Mouse (Mus musculus): ENCODE data around the gene Dpf2. TPM values are rescaled to one million over a fixed set of nuclear protein-coding genes. Genes with fewer than 3 reads are reported as not detected.

The Dpf2 gene
- total and polyA plus RNA-seq, 2 experiments from 2014 or later = 56.8 to 64.5 TPM

- 93% methylated on average over 15 of the region's 15 CpGs for WGBS
- Histone ChIP-seq H3K27ac (ENCODE audit: low read depth, low read length) (no peak overlapping the region), H3K9me3 (ENCODE audit: low read length) (no peaks in the 10 kb centered on the region), H3K4me3 (ENCODE audit: low read depth, low read length) (no peak overlapping the region), H3K4me1 (ENCODE audit: insufficient read depth) (no peaks in the 10 kb centered on the region), H3K36me3 (ENCODE audit: insufficient read depth) (peaks cover 9% of the 10 kb centered on the region; the same call in 1 of the 2 replicates), H3K9ac (no peak overlapping the region), H3K27me3 (ENCODE audit: insufficient read depth, low read length) (no peaks in the 10 kb centered on the region), H3K4me2 (ENCODE audit: low read depth) (no peak overlapping the region)
- TF ChIP-seq CTCF (IDR thresholded peaks at IDR 0.05; ENCODE audit: low read depth) = no peak
- DNase-seq (no peak), ATAC-seq (no peak)
These were observed 30.6 kb upstream of the Dpf2 start for GRCm38 (mm10) chr19:5943404-5943803.

DNA sequence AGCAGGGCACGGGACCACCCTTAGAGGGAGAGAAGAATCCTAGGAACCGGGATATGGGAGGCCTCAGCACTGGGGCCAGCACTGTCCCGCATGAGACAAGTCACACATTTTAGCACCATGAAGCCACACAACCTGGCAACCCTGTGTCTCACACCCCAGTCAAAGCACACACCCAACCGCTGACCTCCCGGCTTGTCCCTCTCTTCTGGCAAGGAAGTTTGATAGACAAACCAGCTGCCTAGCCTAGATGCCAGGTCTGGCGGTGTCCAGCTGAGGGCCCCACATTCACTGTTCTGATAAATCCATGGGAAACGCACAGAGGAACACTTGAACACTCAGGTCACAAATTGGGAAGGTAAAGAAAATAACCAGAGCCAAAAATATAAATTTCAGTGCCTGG, 29.8 kb upstream of the Dpf2 start:
- no peak overlapping the region for H3K27ac ChIP-seq (ENCODE audit: low read depth, low read length)
- 86% methylated on average over 7 of the region's 7 CpGs for WGBS
- H3K9ac ChIP-seq = no peak overlapping the region
- 0 out of 2 replicates have a peak, but pooled peaks cover 1% of the 10 kb centered on the region for H3K36me3 ChIP-seq (ENCODE audit: insufficient read depth)
- H3K4me3 ChIP-seq (ENCODE audit: low read depth, low read length) = no peak overlapping the region
- no peak overlapping the region for H3K4me2 ChIP-seq (ENCODE audit: low read depth)
- TF ChIP-seq CTCF (IDR thresholded peaks at IDR 0.05; ENCODE audit: low read depth) = no peak
- ATAC-seq = no peak
- no peak for DNase-seq
- H3K4me1 ChIP-seq (ENCODE audit: insufficient read depth) = no peaks in the 10 kb centered on the region
- H3K27me3 ChIP-seq (ENCODE audit: insufficient read depth, low read length) = no peaks in the 10 kb centered on the region
- no peaks in the 10 kb centered on the region for H3K9me3 ChIP-seq (ENCODE audit: low read length)

DNA sequence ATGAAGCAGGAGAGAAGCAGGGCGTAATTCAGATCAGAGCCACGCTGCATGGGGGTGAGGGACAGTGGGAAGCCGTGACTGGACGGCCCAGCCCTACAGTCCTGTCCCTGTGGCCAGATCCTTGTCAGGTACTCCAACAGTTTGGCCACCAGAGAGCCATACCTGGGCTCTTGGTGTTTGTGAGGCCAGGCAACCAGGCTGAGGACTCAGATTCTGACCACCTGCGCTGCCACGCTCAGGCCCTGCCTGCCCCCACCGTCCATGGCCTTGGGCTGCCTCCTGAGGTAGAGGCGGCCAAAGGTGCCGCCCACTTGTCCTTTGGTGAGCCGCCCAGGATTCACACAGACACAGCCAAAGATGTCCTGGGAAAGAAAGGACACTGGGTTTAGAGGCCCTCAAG, 27.8 kb upstream of the Dpf2 start:
- H3K4me3 ChIP-seq (ENCODE audit: low read depth, low read length) = no peak overlapping the region
- ATAC-seq = no peak
- 92% methylated on average over 10 of the region's 10 CpGs for WGBS
- no peak for DNase-seq
- no peaks in the 10 kb centered on the region for H3K27me3 ChIP-seq (ENCODE audit: insufficient read depth, low read length)
- H3K4me2 ChIP-seq (ENCODE audit: low read depth) = no peak overlapping the region
- no peaks in the 10 kb centered on the region for H3K9me3 ChIP-seq (ENCODE audit: low read length)
- TF ChIP-seq CTCF (IDR thresholded peaks at IDR 0.05; ENCODE audit: low read depth) = no peak
- no peak overlapping the region for H3K27ac ChIP-seq (ENCODE audit: low read depth, low read length)
- no peaks in the 10 kb centered on the region for H3K4me1 ChIP-seq (ENCODE audit: insufficient read depth)
- no peaks in the 10 kb centered on the region for H3K36me3 ChIP-seq (ENCODE audit: insufficient read depth)
- H3K9ac ChIP-seq = no peak overlapping the region

DNA sequence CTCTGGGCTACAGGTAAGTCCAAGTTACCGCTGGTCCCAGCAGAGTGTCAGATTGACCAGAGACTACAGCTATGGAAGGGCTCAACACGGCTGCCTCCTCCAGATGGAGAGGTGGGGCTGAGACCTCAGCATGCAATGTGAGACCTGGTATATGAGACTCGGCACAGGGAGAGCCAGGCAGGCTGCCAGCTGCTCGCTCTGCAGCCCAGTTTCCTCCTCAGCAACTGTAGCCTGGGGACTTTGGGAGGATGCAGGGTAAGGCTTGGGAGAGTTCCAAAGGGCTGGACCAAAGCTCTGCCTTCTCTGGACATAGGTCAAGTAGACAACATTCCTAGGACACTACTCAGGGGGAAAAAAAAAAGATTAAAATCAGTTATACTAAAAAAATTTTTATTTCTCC, 27.4 kb upstream of the Dpf2 start:
- H3K4me2 ChIP-seq (ENCODE audit: low read depth) = no peak overlapping the region
- no peaks in the 10 kb centered on the region for H3K9me3 ChIP-seq (ENCODE audit: low read length)
- 0 out of 2 replicates have a peak, but pooled peaks have one; percentile 14 for ATAC-seq
- no peak overlapping the region for H3K27ac ChIP-seq (ENCODE audit: low read depth, low read length)
- WGBS = 50% methylated on average over 4 of the region's 4 CpGs
- H3K4me3 ChIP-seq (ENCODE audit: low read depth, low read length) = no peak overlapping the region
- H3K36me3 ChIP-seq (ENCODE audit: insufficient read depth) = no peaks in the 10 kb centered on the region
- no peaks in the 10 kb centered on the region for H3K27me3 ChIP-seq (ENCODE audit: insufficient read depth, low read length)
- peak; percentile 32 for DNase-seq
- H3K4me1 ChIP-seq (ENCODE audit: insufficient read depth) = no peaks in the 10 kb centered on the region
- H3K9ac ChIP-seq = no peak overlapping the region
- TF ChIP-seq CTCF (IDR thresholded peaks at IDR 0.05; ENCODE audit: low read depth) = no peak

- 52% methylated on average over 5 of the region's 5 CpGs for WGBS
- Histone ChIP-seq H3K27ac (ENCODE audit: low read depth, low read length) (no peak overlapping the region), H3K4me3 (ENCODE audit: low read depth, low read length) (no peak overlapping the region), H3K36me3 (ENCODE audit: insufficient read depth) (no peaks in the 10 kb centered on the region), H3K9ac (no peak overlapping the region), H3K27me3 (ENCODE audit: insufficient read depth, low read length) (no peaks in the 10 kb centered on the region), H3K9me3 (ENCODE audit: low read length) (no peaks in the 10 kb centered on the region), H3K4me1 (ENCODE audit: insufficient read depth) (no peaks in the 10 kb centered on the region), H3K4me2 (ENCODE audit: low read depth) (no peak overlapping the region)
- ATAC-seq (no peak), DNase-seq (no peak)
- no peak for TF ChIP-seq CTCF (IDR thresholded peaks at IDR 0.05; ENCODE audit: low read depth)
These were observed 26.9 kb upstream of the Dpf2 start for GRCm38 (mm10) chr19:5939715-5940114.

DNA sequence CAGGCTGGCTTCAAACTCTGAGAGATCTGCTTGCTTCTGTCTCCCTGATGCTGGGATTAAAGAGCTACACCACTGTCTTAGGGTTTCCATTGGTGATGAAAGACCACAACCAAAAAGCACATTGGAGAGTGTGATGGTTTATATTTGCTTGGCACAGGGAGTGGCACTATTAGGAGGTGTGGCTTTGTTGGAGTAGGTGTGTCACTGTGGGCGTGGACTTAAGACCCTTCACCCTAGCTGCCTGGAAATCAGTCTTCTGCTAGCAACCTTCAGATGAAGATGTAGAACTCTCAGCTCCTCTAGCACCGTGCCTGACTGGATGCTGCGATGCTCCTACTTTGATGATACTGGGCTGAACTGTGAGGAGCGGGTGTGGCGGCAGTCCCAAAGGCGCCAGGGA, 25.7 kb upstream of the Dpf2 start:
- no peak for TF ChIP-seq CTCF (IDR thresholded peaks at IDR 0.05; ENCODE audit: low read depth)
- H3K4me2 ChIP-seq (ENCODE audit: low read depth) = no peak overlapping the region
- no peak for DNase-seq
- no peak overlapping the region for H3K9ac ChIP-seq
- 94% methylated on average over 6 of the region's 6 CpGs for WGBS
- H3K4me3 ChIP-seq (ENCODE audit: low read depth, low read length) = no peak overlapping the region
- H3K27ac ChIP-seq (ENCODE audit: low read depth, low read length) = no peak overlapping the region
- H3K4me1 ChIP-seq (ENCODE audit: insufficient read depth) = no peaks in the 10 kb centered on the region
- no peaks in the 10 kb centered on the region for H3K9me3 ChIP-seq (ENCODE audit: low read length)
- no peak for ATAC-seq
- H3K27me3 ChIP-seq (ENCODE audit: insufficient read depth, low read length) = no peaks in the 10 kb centered on the region
- H3K36me3 ChIP-seq (ENCODE audit: insufficient read depth) = no peaks in the 10 kb centered on the region

- peak; percentile 42; the same call in 1 of the 2 replicates for ATAC-seq
- no peak overlapping the region for H3K27ac ChIP-seq (ENCODE audit: low read depth, low read length)
- 39% methylated on average over 14 of the region's 14 CpGs for WGBS
These were observed 25.1 kb upstream of the Dpf2 start for GRCm38 (mm10) chr19:5937836-5938406.

More at GRCm38 (mm10) chr19:5937836-5938406, 25.1 kb upstream of the Dpf2 start:
- H3K36me3 ChIP-seq (ENCODE audit: insufficient read depth) = no peaks in the 10 kb centered on the region
- no peak for TF ChIP-seq CTCF (IDR thresholded peaks at IDR 0.05; ENCODE audit: low read depth)
- no peaks in the 10 kb centered on the region for H3K27me3 ChIP-seq (ENCODE audit: insufficient read depth, low read length)
- H3K4me1 ChIP-seq (ENCODE audit: insufficient read depth) = no peaks in the 10 kb centered on the region
- no peak overlapping the region for H3K9ac ChIP-seq
- H3K4me2 ChIP-seq (ENCODE audit: low read depth) = 0 out of 2 replicates have a peak overlapping the region, but pooled peaks have one; percentile 8
- DNase-seq = no peak
- no peaks in the 10 kb centered on the region for H3K9me3 ChIP-seq (ENCODE audit: low read length)
- H3K4me3 ChIP-seq (ENCODE audit: low read depth, low read length) = no peak overlapping the region
